Mouse (Mus musculus) forebrain, embryonic 15.5 days (tissue): ENCODE data around the gene Ric8b. TPM values are rescaled to one million over a fixed set of nuclear protein-coding genes. Genes with fewer than 3 reads are reported as not detected.

Experiments
- ATAC-seq: fragments of 200-750 bp; cut with Nextera tagmentation; replicated peaks from 2 replicates; pipeline ENCODE4 v1.8.0; 2017; ENCODE audit warnings: mild to moderate bottlenecking, moderate TSS enrichment, moderate library complexity
- H3K27ac ChIP-seq: fragments of 300-500 bp; sonication (generic); replicated peaks from 2 replicates; pipeline ENCODE4 v1.5.1; 2015; ENCODE audit warnings: mild to moderate bottlenecking, inconsistent platforms
- H3K27me3 ChIP-seq: fragments of 300-500 bp; sonication (generic); 2 replicates; pipeline ENCODE4 v1.6.1; 2015; ENCODE audit warnings: inconsistent platforms
- H3K36me3 ChIP-seq: fragments of 300-500 bp; sonication (generic); 2 replicates; pipeline ENCODE4 v1.6.1; 2015; ENCODE audit warnings: mild to moderate bottlenecking, inconsistent platforms
- H3K4me1 ChIP-seq: fragments of 300-500 bp; sonication (generic); 2 replicates; pipeline ENCODE4 v1.6.1; 2015; ENCODE audit warnings: inconsistent platforms
- H3K4me2 ChIP-seq: fragments of 300-500 bp; sonication (generic); replicated peaks from 2 replicates; pipeline ENCODE4 v1.6.1; 2015; ENCODE audit warnings: mild to moderate bottlenecking, inconsistent platforms
- H3K4me3 ChIP-seq: fragments of 300-500 bp; sonication (generic); 2 replicates; pipeline ENCODE4 v1.5.1; 2015; ENCODE audit warnings: mild to moderate bottlenecking, inconsistent platforms
- H3K9ac ChIP-seq: fragments of 300-500 bp; sonication (generic); replicated peaks from 2 replicates; pipeline ENCODE4 v1.6.1; 2015; ENCODE audit warnings: mild to moderate bottlenecking, inconsistent platforms
- H3K9me3 ChIP-seq: fragments of 300-500 bp; sonication (generic); 2 replicates; pipeline ENCODE4 v1.6.1; 2016; ENCODE audit warnings: inconsistent platforms
- WGBS: fragments of 180-500 bp; shearing (Covaris S2); methylation state at CpG from one replicate; pipeline ENCODE4 v1.1.7; 2015; ENCODE audit warnings: mixed read lengths; 5-methylcytosine and 5-hydroxymethylcytosine counted together
- polyA plus RNA-seq: library from polyadenylated mRNA; unstranded; fragments of >200 nt; fragmentation: Nextera tagmentation; extraction: Ambion mirVana; gene quantifications from 2 replicates; pipeline ENCODE4 v1.2.1, GENCODE M21; 2015

The Ric8b gene
- 40.5 and 43.6 TPM in 2 replicates for polyA plus RNA-seq

- peak; percentile 98 for ATAC-seq
- under 1% methylated on average over 50 of the region's 51 CpGs for WGBS
- H3K4me1 ChIP-seq = peaks cover 27% of the 10 kb centered on the region
Measured at GRCm38 (mm10) chr10:84916810-84917730, at the start of gene Ric8b. TSS of gene Ric8b (plus strand) at chr10:84917616.

GRCm38 (mm10) chr10:84871285-84871684 is 46.1 kb upstream of the Ric8b start:
- H3K27ac ChIP-seq = no peak overlapping the region
- peak; percentile 86 for ATAC-seq
- no peaks in the 10 kb centered on the region for H3K9me3 ChIP-seq
- 4% methylated on average over 12 of the region's 12 CpGs for WGBS
- no peak overlapping the region for H3K9ac ChIP-seq
- peaks cover 7% of the 10 kb centered on the region for H3K4me1 ChIP-seq
- no peaks in the 10 kb centered on the region for H3K36me3 ChIP-seq
- no peak overlapping the region for H3K4me3 ChIP-seq
- 0 out of 2 replicates have a peak, but pooled peaks cover 3% of the 10 kb centered on the region for H3K27me3 ChIP-seq
- 0 out of 2 replicates have a peak overlapping the region, but pooled peaks have one; percentile 16 for H3K4me2 ChIP-seq

More at GRCm38 (mm10) chr10:84916810-84917730, at the start of gene Ric8b:
- peak within 1 kb of the TSS; percentile 62 for H3K4me3 ChIP-seq
- H3K27me3 ChIP-seq = peaks cover 3% of the 10 kb centered on the region; the same call in 1 of the 2 replicates
- peak within 1 kb of the TSS; percentile 83 for H3K9ac ChIP-seq
- H3K4me2 ChIP-seq = peak within 1 kb of the TSS; percentile 68
- H3K27ac ChIP-seq = peak within 1 kb of the TSS; percentile 98
- H3K9me3 ChIP-seq = no peaks in the 10 kb centered on the region
- no peaks in the 10 kb centered on the region for H3K36me3 ChIP-seq

GRCm38 (mm10) chr10:84871921-84872320 is 45.5 kb upstream of the Ric8b start:
- no peak for ATAC-seq
- Histone ChIP-seq H3K36me3 (no peaks in the 10 kb centered on the region), H3K9me3 (no peaks in the 10 kb centered on the region), H3K4me3 (no peak overlapping the region), H3K4me2 (no peak overlapping the region), H3K9ac (no peak overlapping the region), H3K27me3 (0 out of 2 replicates have a peak, but pooled peaks cover 3% of the 10 kb centered on the region), H3K4me1 (peaks cover 7% of the 10 kb centered on the region), H3K27ac (no peak overlapping the region)
- 49% methylated on average over 4 of the region's 4 CpGs for WGBS

GRCm38 (mm10) chr10:84879823-84880571 is 37.4 kb upstream of the Ric8b start:
- H3K27ac ChIP-seq = no peak overlapping the region
- H3K4me1 ChIP-seq = no peaks in the 10 kb centered on the region
- no peak overlapping the region for H3K4me3 ChIP-seq
- no peaks in the 10 kb centered on the region for H3K9me3 ChIP-seq
- no peak overlapping the region for H3K4me2 ChIP-seq
- 75% methylated on average over 9 of the region's 9 CpGs for WGBS
- ATAC-seq = no peak
- H3K36me3 ChIP-seq = no peaks in the 10 kb centered on the region
- no peaks in the 10 kb centered on the region for H3K27me3 ChIP-seq
- no peak overlapping the region for H3K9ac ChIP-seq

- no peak overlapping the region for H3K4me3 ChIP-seq
- H3K4me2 ChIP-seq = no peak overlapping the region
- no peaks in the 10 kb centered on the region for H3K4me1 ChIP-seq
- H3K36me3 ChIP-seq = no peaks in the 10 kb centered on the region
- no peak overlapping the region for H3K9ac ChIP-seq
- no peaks in the 10 kb centered on the region for H3K27me3 ChIP-seq
- 84% methylated on average over 2 of the region's 2 CpGs for WGBS
- ATAC-seq = no peak
- no peaks in the 10 kb centered on the region for H3K9me3 ChIP-seq
- no peak overlapping the region for H3K27ac ChIP-seq
Measured at GRCm38 (mm10) chr10:84882528-84882927, 34.9 kb upstream of the Ric8b start.

GRCm38 (mm10) chr10:84885341-84885884 is 32.0 kb upstream of the Ric8b start:
- Histone ChIP-seq H3K27ac (no peak overlapping the region), H3K36me3 (no peaks in the 10 kb centered on the region), H3K9ac (no peak overlapping the region), H3K4me1 (peaks cover 12% of the 10 kb centered on the region), H3K4me3 (no peak overlapping the region), H3K9me3 (no peaks in the 10 kb centered on the region), H3K27me3 (no peaks in the 10 kb centered on the region), H3K4me2 (no peak overlapping the region)
- WGBS = 81% methylated on average over 5 of the region's 5 CpGs
- no peak for ATAC-seq

GRCm38 (mm10) chr10:84886221-84886627 is 31.2 kb upstream of the Ric8b start:
- H3K9ac ChIP-seq = no peak overlapping the region
- no peak overlapping the region for H3K4me2 ChIP-seq
- H3K9me3 ChIP-seq = no peaks in the 10 kb centered on the region
- no peaks in the 10 kb centered on the region for H3K36me3 ChIP-seq
- H3K27me3 ChIP-seq = no peaks in the 10 kb centered on the region
- ATAC-seq = no peak
- H3K27ac ChIP-seq = no peak overlapping the region
- 46% methylated on average over 6 of the region's 6 CpGs for whole genome bisulfite sequencing
- peaks cover 12% of the 10 kb centered on the region for H3K4me1 ChIP-seq
- no peak overlapping the region for H3K4me3 ChIP-seq

- Histone ChIP-seq H3K36me3 (no peaks in the 10 kb centered on the region), H3K4me2 (no peak overlapping the region), H3K27ac (no peak overlapping the region), H3K9me3 (no peaks in the 10 kb centered on the region), H3K4me3 (no peak overlapping the region), H3K9ac (no peak overlapping the region), H3K27me3 (no peaks in the 10 kb centered on the region), H3K4me1 (peaks cover 12% of the 10 kb centered on the region)
- WGBS = 91% methylated on average over 8 of the region's 8 CpGs
- no peak for ATAC-seq
Measured at GRCm38 (mm10) chr10:84886785-84887184, 30.6 kb upstream of the Ric8b start.

- H3K27me3 ChIP-seq = no peaks in the 10 kb centered on the region
- no peak overlapping the region for H3K9ac ChIP-seq
- H3K4me3 ChIP-seq = no peak overlapping the region
- no peaks in the 10 kb centered on the region for H3K9me3 ChIP-seq
- H3K27ac ChIP-seq = no peak overlapping the region
- 0 out of 2 replicates have a peak, but pooled peaks have one; percentile 61 for ATAC-seq
- WGBS = 9% methylated on average over 4 of the region's 4 CpGs
- peaks cover 12% of the 10 kb centered on the region for H3K4me1 ChIP-seq
- no peak overlapping the region for H3K4me2 ChIP-seq
- no peaks in the 10 kb centered on the region for H3K36me3 ChIP-seq
Measured at GRCm38 (mm10) chr10:84889096-84889846, 28.1 kb upstream of the Ric8b start.

- 91% methylated on average over 10 of the region's 10 CpGs for WGBS
- no peaks in the 10 kb centered on the region for H3K27me3 ChIP-seq
- H3K4me1 ChIP-seq = no peaks in the 10 kb centered on the region
- H3K4me2 ChIP-seq = no peak overlapping the region
- no peak for ATAC-seq
- no peak overlapping the region for H3K4me3 ChIP-seq
- H3K9ac ChIP-seq = no peak overlapping the region
- no peaks in the 10 kb centered on the region for H3K36me3 ChIP-seq
- no peaks in the 10 kb centered on the region for H3K9me3 ChIP-seq
- H3K27ac ChIP-seq = no peak overlapping the region
Measured at GRCm38 (mm10) chr10:84895810-84896358, 21.5 kb upstream of the Ric8b start.
